Mouse (Mus musculus) kidney, adult 2 months (tissue): ENCODE measurements at regions not wholly inside any gene's neighbourhood (a gene's known extent, or its start where the extent isn't known, plus 50 kb on each side); places are given as distances from the start of the nearest gene placed in this dataset.

ENCODE experiments used
- DNase-seq: peaks from one replicate; pipeline ENCODE4 v3.0.0; 2021
- H3K27ac ChIP-seq: fragments of 200-500 bp; 2 replicates; pipeline ENCODE4 v1.5.1; 2012; ENCODE audit warnings: low read depth, low read length, control low read depth, inconsistent platforms; ENCODE audit not compliant: insufficient read depth
- H3K27me3 ChIP-seq: fragments of 200-500 bp; replicated peaks from 2 replicates; pipeline ENCODE4 v1.6.1; 2012; ENCODE audit warnings: mild to moderate bottlenecking, moderate library complexity, low read length, inconsistent platforms; ENCODE audit not compliant: control insufficient read depth, insufficient read depth
- H3K36me3 ChIP-seq: fragments of 200-500 bp; 2 replicates; pipeline ENCODE4 v1.6.1; 2012; ENCODE audit warnings: mild to moderate bottlenecking, moderate library complexity, low read length, inconsistent platforms; ENCODE audit not compliant: control insufficient read depth, insufficient read depth
- H3K4me1 ChIP-seq: fragments of 200-500 bp; 2 replicates; pipeline ENCODE4 v1.6.1; 2011; ENCODE audit warnings: low read length; ENCODE audit not compliant: control insufficient read depth, insufficient read depth
- H3K4me3 ChIP-seq: fragments of 200-500 bp; 2 replicates; pipeline ENCODE4 v1.5.1; 2011; ENCODE audit warnings: mild to moderate bottlenecking, low read depth, low read length, control low read depth; ENCODE audit not compliant: insufficient read depth
- CTCF ChIP-seq: fragments of 200-500 bp; conservative IDR thresholded peaks from 2 replicates; pipeline ENCODE4 v1.5.1; 2011; ENCODE audit warnings: low read depth, mild to moderate bottlenecking, control low read depth, low read length, moderate library complexity, mixed read lengths; ENCODE audit not compliant: insufficient read depth, insufficient read length
- POLR2A ChIP-seq: fragments of 200-500 bp; IDR thresholded peaks from one replicate; pipeline ENCODE4 v1.6.1; 2011; ENCODE audit warnings: low read depth, low read length, control low read depth
- WGBS: fragments of 180-500 bp; shearing (Covaris S2); methylation state at CpG from one replicate; pipeline ENCODE4 v1.1.7; 2018; 5-methylcytosine and 5-hydroxymethylcytosine counted together

DNA sequence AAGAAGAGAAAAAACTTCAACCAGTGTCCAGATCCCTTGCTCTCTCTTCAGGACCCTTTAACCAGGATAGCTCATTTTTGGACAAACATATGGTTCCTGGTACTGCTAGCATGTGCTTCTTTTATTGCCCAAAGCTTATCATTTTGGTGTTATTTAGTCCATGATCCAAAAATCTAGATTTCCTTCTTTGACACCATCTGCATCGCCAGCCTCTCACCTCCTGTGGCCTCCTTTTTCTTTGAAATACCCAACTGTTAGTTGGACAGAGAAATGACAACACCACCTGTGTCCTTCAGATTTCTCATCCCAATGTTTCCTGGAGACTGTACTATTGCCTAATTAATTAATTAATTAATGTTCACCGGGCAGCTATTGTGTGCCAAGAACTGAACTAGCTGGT is 188.0 kb upstream of the Plppr1 start:
- 90% methylated on average over 2 of the region's 2 CpGs for WGBS
- H3K27ac ChIP-seq = no peak overlapping the region
- H3K4me1 ChIP-seq = no peaks in the 10 kb centered on the region
- no peak overlapping the region for H3K4me3 ChIP-seq
- DNase-seq = no peak
- no peaks in the 10 kb centered on the region for H3K36me3 ChIP-seq
- no peaks in the 10 kb centered on the region for H3K27me3 ChIP-seq
- TF ChIP-seq CTCF (no peak), POLR2A (no peak)

- H3K4me3 ChIP-seq = no peak overlapping the region
- TF ChIP-seq POLR2A = no peak
- no peak for TF ChIP-seq CTCF
- H3K27me3 ChIP-seq = no peaks in the 10 kb centered on the region
- H3K4me1 ChIP-seq = no peaks in the 10 kb centered on the region
- H3K36me3 ChIP-seq = no peaks in the 10 kb centered on the region
- WGBS = 35% methylated on average over 4 of the region's 4 CpGs
- DNase-seq = no peak
- no peak overlapping the region for H3K27ac ChIP-seq
Measured at GRCm38 (mm10) chr4:48889074-48889592, 169.9 kb upstream of the Plppr1 start.

- H3K36me3 ChIP-seq = no peaks in the 10 kb centered on the region
- no peaks in the 10 kb centered on the region for H3K4me1 ChIP-seq
- H3K4me3 ChIP-seq = no peak overlapping the region
- TF ChIP-seq POLR2A (no peak), CTCF (no peak)
- 80% methylated on average over 1 of the region's 1 CpGs for WGBS
- DNase-seq = no peak
- H3K27ac ChIP-seq = no peak overlapping the region
- H3K27me3 ChIP-seq = no peaks in the 10 kb centered on the region
Measured at GRCm38 (mm10) chr4:48904551-48904950, 154.5 kb upstream of the Plppr1 start.

- Histone ChIP-seq H3K36me3 (no peaks in the 10 kb centered on the region), H3K4me3 (no peak overlapping the region), H3K27ac (no peak overlapping the region), H3K27me3 (no peaks in the 10 kb centered on the region), H3K4me1 (no peaks in the 10 kb centered on the region)
- no peak for DNase-seq
- WGBS = 78% methylated on average over 9 of the region's 9 CpGs
- TF ChIP-seq CTCF = no peak
- TF ChIP-seq POLR2A = no peak
Measured at GRCm38 (mm10) chr4:48905196-48905867, 153.7 kb upstream of the Plppr1 start.

GRCm38 (mm10) chr4:48909161-48909560 is 149.9 kb upstream of the Plppr1 start:
- no peak overlapping the region for H3K4me3 ChIP-seq
- no peaks in the 10 kb centered on the region for H3K4me1 ChIP-seq
- H3K36me3 ChIP-seq = no peaks in the 10 kb centered on the region
- 75% methylated on average over 2 of the region's 2 CpGs for WGBS
- H3K27me3 ChIP-seq = no peaks in the 10 kb centered on the region
- TF ChIP-seq POLR2A (no peak), CTCF (no peak)
- no peak overlapping the region for H3K27ac ChIP-seq
- no peak for DNase-seq

DNA sequence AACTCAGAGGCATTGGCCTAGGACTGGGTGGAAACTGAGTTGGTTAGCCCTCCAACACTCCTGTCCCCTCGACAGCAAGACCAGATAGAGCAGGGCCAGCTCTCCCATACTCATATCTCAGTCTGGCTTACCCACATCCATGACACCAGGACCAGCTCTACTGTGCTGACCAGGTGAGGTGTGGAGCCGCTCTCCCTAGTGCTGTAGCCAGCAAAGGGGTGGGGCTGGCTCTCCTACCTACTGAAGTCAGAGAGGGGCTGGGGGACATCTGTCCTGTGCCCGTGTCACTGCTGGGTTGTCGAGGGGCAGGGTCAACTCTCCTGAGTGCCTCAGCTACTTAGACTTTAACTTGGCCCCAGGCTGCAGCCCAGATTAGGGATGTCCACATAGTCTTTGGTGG is 145.8 kb upstream of the Plppr1 start:
- Histone ChIP-seq H3K27ac (no peak overlapping the region), H3K4me1 (no peaks in the 10 kb centered on the region), H3K4me3 (no peak overlapping the region), H3K36me3 (no peaks in the 10 kb centered on the region), H3K27me3 (no peaks in the 10 kb centered on the region)
- TF ChIP-seq POLR2A (no peak), CTCF (no peak)
- 84% methylated on average over 4 of the region's 4 CpGs for WGBS
- no peak for DNase-seq

- 80% methylated on average over 4 of the region's 4 CpGs for WGBS
- Histone ChIP-seq H3K27ac (no peak overlapping the region), H3K36me3 (no peaks in the 10 kb centered on the region), H3K4me3 (no peak overlapping the region), H3K27me3 (no peaks in the 10 kb centered on the region), H3K4me1 (no peaks in the 10 kb centered on the region)
- no peak for DNase-seq
- TF ChIP-seq CTCF = no peak
- TF ChIP-seq POLR2A = no peak
Measured at GRCm38 (mm10) chr4:48924576-48925459, 134.3 kb upstream of the Plppr1 start.
